Mouse (Mus musculus) heart, adult 2 months (tissue): ENCODE data around the gene Thap3. TPM values are rescaled to one million over a fixed set of nuclear protein-coding genes. Genes with fewer than 3 reads are reported as not detected.

Experiments
- DNase-seq, 2 experiments: peaks; one replicate each; pipeline ENCODE4 v3.0.0; 2021
- H3K27ac ChIP-seq: fragments of 200-600 bp; 2 replicates; pipeline ENCODE4 v1.8.1; 2022
- H3K27me3 ChIP-seq: fragments of 200-500 bp; 2 replicates; pipeline ENCODE4 v1.6.1; 2012; ENCODE audit warnings: mild to moderate bottlenecking, low read length, inconsistent platforms, mixed read lengths; ENCODE audit not compliant: control insufficient read depth, insufficient read depth
- H3K36me3 ChIP-seq: fragments of 200-500 bp; 2 replicates; pipeline ENCODE4 v1.6.1; 2012; ENCODE audit warnings: low read length, inconsistent platforms; ENCODE audit not compliant: control insufficient read depth, insufficient read depth
- H3K4me1 ChIP-seq: fragments of 200-500 bp; 2 replicates; pipeline ENCODE4 v1.6.1; 2011; ENCODE audit warnings: low read length; ENCODE audit not compliant: control insufficient read depth, insufficient read depth
- H3K4me3 ChIP-seq: fragments of 200-600 bp; 2 replicates; pipeline ENCODE4 v1.8.1; 2022
- H3K79me2 ChIP-seq: fragments of 200-500 bp; replicated peaks from 2 replicates; pipeline ENCODE4 v1.6.1; 2012; ENCODE audit warnings: mild to moderate bottlenecking, inconsistent platforms, low read length, moderate library complexity, mixed read lengths; ENCODE audit not compliant: control insufficient read depth, insufficient read depth
- H3K9ac ChIP-seq: fragments of 200-500 bp; 2 replicates; pipeline ENCODE4 v1.6.1; 2012; ENCODE audit warnings: low read depth, mild to moderate bottlenecking, control low read depth, inconsistent platforms, low read length, mixed read lengths
- CTCF ChIP-seq: fragments of 200-600 bp; IDR thresholded peaks from 2 replicates; pipeline ENCODE4 v1.8.1; 2022; ENCODE audit warnings: antibody characterized with exemption, mild to moderate bottlenecking, moderate library complexity
- EP300 ChIP-seq: fragments of 200-500 bp; IDR thresholded peaks from 2 replicates; pipeline ENCODE4 v1.6.1; 2011; ENCODE audit warnings: low read depth, low read length, control low read depth; ENCODE audit not compliant: insufficient read depth
- POLR2A ChIP-seq: fragments of 200-500 bp; IDR thresholded peaks from 2 replicates; pipeline ENCODE4 v1.6.1; 2011; ENCODE audit warnings: mild to moderate bottlenecking, low read depth, low read length, control low read depth; ENCODE audit not compliant: insufficient read depth
- WGBS: fragments of 180-500 bp; shearing (Covaris S2); methylation state at CpG from one replicate; pipeline ENCODE4 v1.1.7; 2018; 5-methylcytosine and 5-hydroxymethylcytosine counted together
- intact Hi-C: fragments of 180-260 bp; cut with DNase I; formaldehyde crosslinking; loops from one replicate; pipeline ENCODE4 v1.15.1; 2025
- polyA plus RNA-seq: library from polyadenylated mRNA; depleted of rRNA; stranded (reverse); fragments of >200 nt; gene quantifications from 2 replicates; pipeline ENCODE4 v1.2.3, GENCODE M21; 2012
- total RNA-seq, 2 experiments: library from RNA; stranded (reverse); gene quantifications; 2 replicates each; pipeline ENCODE4 v1.2.3; 2021

Thap3 gene
- total and polyA plus RNA-seq, 3 experiments = 12.0 to 27.6 (median 13.5) TPM

GRCm38 (mm10) chr4:152007481-152008147 is 18.8 kb upstream of the Thap3 start:
- WGBS = 10% methylated on average over 8 of the region's 8 CpGs
- Histone ChIP-seq H3K79me2 (peaks cover 3% of the 10 kb centered on the region; the same call in 1 of the 2 replicates), H3K27me3 (no peaks in the 10 kb centered on the region), H3K36me3 (peaks cover under 1% of the 10 kb centered on the region), H3K4me3 (peak overlapping the region; percentile 88), H3K27ac (peak overlapping the region; percentile 98), H3K4me1 (peaks cover 14% of the 10 kb centered on the region), H3K9ac (peak overlapping the region; percentile 72)
- TF ChIP-seq CTCF = no peak
- TF ChIP-seq EP300 = 0 out of 2 replicates have a peak, but pooled peaks have one; percentile 16
- 0 out of 2 replicates have a peak, but pooled peaks have one; percentile 50 for TF ChIP-seq POLR2A
- peak; percentile 57 to 58 for DNase-seq
- intact Hi-C loops = loop anchor here (1.0 kb wide), 1 partner anchor 10 kb away; no protein-coding TSS in a partner anchor

GRCm38 (mm10) chr4:152006812-152007211 is 18.0 kb upstream of the Thap3 start:
- intact Hi-C loops = loop anchor here (1.0 kb wide), 1 partner anchor 10 kb away; no protein-coding TSS in a partner anchor

GRCm38 (mm10) chr4:152006137-152006536 is 17.3 kb upstream of the Thap3 start:
- Histone ChIP-seq H3K27ac (no peak overlapping the region), H3K36me3 (no peaks in the 10 kb centered on the region), H3K27me3 (no peaks in the 10 kb centered on the region), H3K79me2 (no peaks in the 10 kb centered on the region; the same call in 1 of the 2 replicates), H3K9ac (no peak overlapping the region), H3K4me1 (peaks cover 8% of the 10 kb centered on the region), H3K4me3 (no peak overlapping the region)
- no peak for DNase-seq
- WGBS = 84% methylated on average over 6 of the region's 6 CpGs
- TF ChIP-seq CTCF (peak; percentile 65), POLR2A (no peak), EP300 (no peak)
- intact Hi-C loops = no loop called here

More at GRCm38 (mm10) chr4:152006812-152007211, 18.0 kb upstream of the Thap3 start:
- Histone ChIP-seq H3K79me2 (no peaks in the 10 kb centered on the region; the same call in 1 of the 2 replicates), H3K4me1 (peaks cover 10% of the 10 kb centered on the region), H3K27me3 (no peaks in the 10 kb centered on the region), H3K4me3 (no peak overlapping the region), H3K27ac (peak overlapping the region; percentile 98), H3K9ac (no peak overlapping the region), H3K36me3 (no peaks in the 10 kb centered on the region; the same call in 1 of the 2 replicates)
- no peak for TF ChIP-seq CTCF
- no peak for TF ChIP-seq POLR2A
- TF ChIP-seq EP300 = no peak
- 65% methylated on average over 3 of the region's 3 CpGs for WGBS
- no peak for DNase-seq

- intact Hi-C loops = loop anchor here (2.0 kb wide), 1 partner anchor 19 kb away; no protein-coding TSS in a partner anchor
- H3K9ac ChIP-seq = no peak overlapping the region
- TF ChIP-seq EP300 = no peak
- TF ChIP-seq CTCF = no peak
- TF ChIP-seq POLR2A = no peak
- H3K27ac ChIP-seq = no peak overlapping the region
- no peaks in the 10 kb centered on the region for H3K4me1 ChIP-seq
- DNase-seq = no peak
- no peaks in the 10 kb centered on the region for H3K79me2 ChIP-seq
- no peak overlapping the region for H3K4me3 ChIP-seq
- WGBS = 96% methylated on average over 3 of the region's 3 CpGs
- H3K36me3 ChIP-seq = no peaks in the 10 kb centered on the region; the same call in 1 of the 2 replicates
- no peaks in the 10 kb centered on the region for H3K27me3 ChIP-seq
These were observed 13.3 kb upstream of the Thap3 start for GRCm38 (mm10) chr4:152002063-152002462.

DNA sequence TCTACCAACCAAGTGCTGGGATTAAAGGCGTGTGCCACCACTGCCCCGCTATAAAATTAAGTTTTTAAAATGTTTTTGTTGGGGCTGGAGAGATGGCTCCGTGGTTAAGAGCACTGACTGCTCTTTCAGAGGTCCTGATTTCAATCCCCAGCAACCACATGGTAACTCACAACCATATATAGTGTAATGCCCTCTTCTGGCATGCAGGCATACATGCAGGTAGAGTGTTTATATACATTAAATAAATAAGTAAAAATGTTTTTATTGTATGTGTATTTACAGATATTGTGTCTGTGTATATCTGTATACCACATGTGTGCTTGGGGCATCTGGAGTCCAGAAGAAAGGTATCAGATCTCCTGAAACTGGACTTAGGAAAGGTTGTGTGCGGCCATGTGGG is 12.5 kb upstream of the Thap3 start:
- TF ChIP-seq EP300 (no peak), POLR2A (no peak), CTCF (no peak)
- Histone ChIP-seq H3K79me2 (no peaks in the 10 kb centered on the region), H3K36me3 (no peaks in the 10 kb centered on the region; the same call in 1 of the 2 replicates), H3K4me1 (no peaks in the 10 kb centered on the region), H3K9ac (no peak overlapping the region), H3K27ac (no peak overlapping the region), H3K4me3 (no peak overlapping the region), H3K27me3 (no peaks in the 10 kb centered on the region)
- 72% methylated on average over 4 of the region's 4 CpGs for WGBS
- DNase-seq = no peak
- intact Hi-C loops = no loop called here

DNA sequence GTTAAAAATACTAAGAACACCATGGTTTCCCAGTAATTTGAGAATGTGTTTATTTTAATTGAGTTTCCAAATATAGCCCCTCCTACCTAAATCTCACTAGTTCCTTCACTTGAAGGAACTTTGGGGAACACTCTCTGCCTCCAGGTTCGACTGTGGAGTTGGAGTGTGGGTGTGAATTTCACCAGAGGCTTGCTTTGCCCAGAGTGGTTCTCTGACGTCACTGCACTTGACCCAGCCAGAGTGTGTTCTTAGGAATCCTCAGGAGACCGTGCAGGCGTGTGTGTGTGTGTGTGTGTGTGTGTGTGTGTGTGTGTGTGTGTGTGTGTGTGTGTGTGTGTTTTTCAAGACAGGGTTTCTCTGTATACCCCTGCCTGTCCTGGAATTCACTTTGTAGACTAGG is 12.1 kb upstream of the Thap3 start:
- no peak for DNase-seq
- peaks cover under 1% of the 10 kb centered on the region; the same call in 1 of the 2 replicates for H3K79me2 ChIP-seq
- 36% methylated on average over 4 of the region's 4 CpGs for WGBS
- no peaks in the 10 kb centered on the region for H3K27me3 ChIP-seq
- H3K4me3 ChIP-seq = no peak overlapping the region
- intact Hi-C loops = no loop called here
- H3K9ac ChIP-seq = no peak overlapping the region
- no peak overlapping the region for H3K27ac ChIP-seq
- H3K4me1 ChIP-seq = no peaks in the 10 kb centered on the region
- TF ChIP-seq EP300 (no peak), CTCF (no peak), POLR2A (no peak)
- H3K36me3 ChIP-seq = no peaks in the 10 kb centered on the region; the same call in 1 of the 2 replicates
